Mouse (Mus musculus) heart, embryonic 10.5 days (tissue): ENCODE results near the gene Amdhd1. TPM values are rescaled to one million over a fixed set of nuclear protein-coding genes. Genes with fewer than 3 reads are reported as not detected.

Experiments
- DNase-seq: peaks from one replicate; pipeline ENCODE4 v3.0.0-alpha.2; 2017; ENCODE audit warnings: low spot score
- H3K27ac ChIP-seq: fragments of 300-500 bp; sonication (generic); 2 replicates; pipeline ENCODE4 v1.5.1; 2016; ENCODE audit warnings: mild to moderate bottlenecking
- H3K27me3 ChIP-seq: fragments of 300-500 bp; sonication (generic); 2 replicates; pipeline ENCODE4 v1.6.1; 2016; ENCODE audit warnings: mild to moderate bottlenecking; ENCODE audit not compliant: poor library complexity, insufficient read depth, severe bottlenecking
- H3K36me3 ChIP-seq: fragments of 300-500 bp; sonication (generic); 2 replicates; pipeline ENCODE4 v1.6.1; 2016; ENCODE audit warnings: mild to moderate bottlenecking, moderate library complexity
- H3K4me1 ChIP-seq: fragments of 300-500 bp; sonication (generic); 2 replicates; pipeline ENCODE4 v1.6.1; 2016; ENCODE audit warnings: mild to moderate bottlenecking
- H3K4me3 ChIP-seq: fragments of 300-500 bp; sonication (generic); 2 replicates; pipeline ENCODE4 v1.5.1; 2016; ENCODE audit warnings: mild to moderate bottlenecking, moderate library complexity
- H3K9me3 ChIP-seq: fragments of 300-500 bp; sonication (generic); 2 replicates; pipeline ENCODE4 v1.6.1; 2016; ENCODE audit warnings: mild to moderate bottlenecking, moderate library complexity
- WGBS: fragments of 180-500 bp; shearing (Covaris S2); methylation state at CpG from one replicate; pipeline ENCODE4 v1.1.7; 2016; 5-methylcytosine and 5-hydroxymethylcytosine counted together
- polyA plus RNA-seq: library from polyadenylated mRNA; unstranded; fragments of >200 nt; fragmentation: Nextera tagmentation; extraction: Ambion mirVana; gene quantifications from 2 replicates; pipeline ENCODE4 v1.2.1, GENCODE M21; 2016

The Amdhd1 gene
- polyA plus RNA-seq, 1 experiment from 2014 or later, result 1.5 TPM

GRCm38 (mm10) chr10:93488828-93489226 lies 51.0 kb downstream of the Amdhd1 start:
- Histone ChIP-seq H3K27ac (no peak overlapping the region), H3K4me3 (no peak overlapping the region), H3K36me3 (peaks cover 14% of the 10 kb centered on the region), H3K4me1 (no peaks in the 10 kb centered on the region), H3K27me3 (peaks cover 5% of the 10 kb centered on the region; the same call in 1 of the 2 replicates), H3K9me3 (no peaks in the 10 kb centered on the region)
- DNase-seq, result no peak
- WGBS, result 82% methylated on average over 6 of the region's 6 CpGs

GRCm38 (mm10) chr10:93488066-93488827 lies 51.6 kb downstream of the Amdhd1 start, which contains the start of gene Hal:
TSS of gene Hal (plus strand) at chr10:93488768.
- 78% methylated on average over 17 of the region's 17 CpGs for WGBS
- peaks cover 19% of the 10 kb centered on the region for H3K36me3 ChIP-seq

DNA sequence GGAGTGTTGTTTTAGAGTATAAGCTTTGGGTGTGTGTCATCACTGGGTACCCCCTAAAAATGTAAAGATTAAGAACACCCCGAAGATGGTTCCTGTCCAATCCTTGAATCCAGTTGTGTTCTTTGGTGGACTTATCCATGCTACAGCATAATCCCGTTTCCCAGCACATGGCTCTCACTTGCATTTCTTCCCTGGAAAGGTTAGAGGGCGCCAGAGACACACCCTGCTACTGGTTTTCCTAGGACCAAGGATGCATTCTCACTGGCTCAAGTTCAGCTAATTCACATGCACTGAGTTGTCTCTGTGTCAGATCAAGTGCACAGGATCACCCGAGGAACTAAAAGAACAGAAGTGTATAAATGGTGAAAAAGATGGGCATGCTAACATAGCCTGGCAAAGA lies 53.2 kb downstream of the Amdhd1 start:
- H3K36me3 ChIP-seq, result peaks cover 35% of the 10 kb centered on the region
- H3K4me3 ChIP-seq, result no peak overlapping the region
- H3K4me1 ChIP-seq, result no peaks in the 10 kb centered on the region
- H3K9me3 ChIP-seq, result no peaks in the 10 kb centered on the region
- H3K27me3 ChIP-seq, result peaks cover 5% of the 10 kb centered on the region; the same call in 1 of the 2 replicates
- no peak overlapping the region for H3K27ac ChIP-seq
- no peak for DNase-seq
- 25% methylated on average over 4 of the region's 4 CpGs for WGBS

More at GRCm38 (mm10) chr10:93488066-93488827, 51.6 kb downstream of the Amdhd1 start, which contains the start of gene Hal:
- Histone ChIP-seq H3K9me3 (no peaks in the 10 kb centered on the region), H3K4me3 (no peak within 1 kb of the TSS), H3K27ac (no peak within 1 kb of the TSS), H3K27me3 (peaks cover 5% of the 10 kb centered on the region; the same call in 1 of the 2 replicates), H3K4me1 (no peaks in the 10 kb centered on the region)
- no peak for DNase-seq

DNA sequence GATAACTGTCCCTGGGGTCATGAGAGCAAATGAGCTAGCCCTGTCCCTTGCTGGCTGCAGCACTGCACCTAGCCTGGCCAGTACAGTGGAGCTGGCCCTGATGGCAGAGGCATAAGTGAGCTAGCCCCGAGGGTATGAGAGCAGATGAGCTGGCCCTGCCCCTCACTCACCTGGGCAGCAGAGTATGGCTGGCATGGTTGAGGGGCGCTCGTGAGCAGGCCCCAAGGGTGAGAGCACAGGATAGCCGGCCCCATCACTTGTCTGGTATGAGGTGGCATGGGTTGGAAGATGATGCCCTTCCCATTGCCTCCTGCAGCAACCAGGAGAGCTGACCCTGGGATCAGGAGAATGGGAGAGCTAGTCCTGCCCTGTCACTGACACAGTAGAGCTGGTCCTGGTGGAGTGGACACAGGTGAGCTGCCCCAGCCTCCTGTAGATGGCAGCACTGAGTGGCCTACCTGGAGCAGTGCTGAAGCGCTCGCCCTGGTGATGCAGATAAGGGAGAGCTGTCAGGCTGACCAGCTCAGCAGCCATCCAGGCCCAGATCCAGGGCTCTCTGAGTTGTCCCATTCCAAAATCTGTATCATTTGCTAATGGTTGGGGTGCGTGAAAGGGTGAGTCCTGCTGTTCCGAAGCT lies 54.7 kb downstream of the Amdhd1 start:
- H3K4me3 ChIP-seq, result no peak overlapping the region
- peaks cover 50% of the 10 kb centered on the region for H3K36me3 ChIP-seq
- 75% methylated on average over 8 of the region's 8 CpGs for WGBS
- no peak overlapping the region for H3K27ac ChIP-seq
- H3K4me1 ChIP-seq, result no peaks in the 10 kb centered on the region
- DNase-seq, result no peak
- no peaks in the 10 kb centered on the region for H3K9me3 ChIP-seq
- peaks cover 5% of the 10 kb centered on the region; the same call in 1 of the 2 replicates for H3K27me3 ChIP-seq

- Histone ChIP-seq H3K27ac (no peak overlapping the region), H3K9me3 (no peaks in the 10 kb centered on the region), H3K27me3 (0 out of 2 replicates have a peak, but pooled peaks cover 5% of the 10 kb centered on the region), H3K36me3 (peaks cover 56% of the 10 kb centered on the region), H3K4me3 (no peak overlapping the region), H3K4me1 (no peaks in the 10 kb centered on the region)
- WGBS, result 81% methylated on average over 8 of the region's 8 CpGs
- DNase-seq, result no peak
Measured at GRCm38 (mm10) chr10:93484511-93484910, 55.3 kb downstream of the Amdhd1 start.

Other genes starting within 250 kb of the Amdhd1 start
- gene Elk3, start 228.9 kb downstream of the Amdhd1 start, polyA plus RNA-seq, result 23.6 and 25.9 TPM in 2 replicates
- gene Lta4h, start 86.6 kb downstream of the Amdhd1 start, polyA plus RNA-seq, result 236 and 246 TPM in 2 replicates
- gene Hal, start 51.3 kb downstream of the Amdhd1 start, polyA plus RNA-seq, result 0.05 and 0.33 TPM in 2 replicates
- gene Ccdc38, start 599 bp upstream of the Amdhd1 start, polyA plus RNA-seq, result 0.17 and 0.35 TPM in 2 replicates
- 108 and 145 TPM in 2 replicates for gene Snrpf, start 49.7 kb upstream of the Amdhd1 start, polyA plus RNA-seq
- gene Ntn4, start 100.6 kb upstream of the Amdhd1 start, polyA plus RNA-seq, result 0.06 and 0.40 TPM in 2 replicates